Mouse (Mus musculus) midbrain, embryonic 15.5 days (tissue): ENCODE measurements around the gene Lonp1. TPM values are rescaled to one million over a fixed set of nuclear protein-coding genes. Genes with fewer than 3 reads are reported as not detected.
A peak's percentile ranks its signal among the peaks of the same experiment; 100 is the strongest.

Experiments
- ATAC-seq: fragments of 200-750 bp; cut with Nextera tagmentation; replicated peaks from 2 replicates; pipeline ENCODE4 v1.8.0; 2017; ENCODE audit warnings: moderate TSS enrichment
- H3K27ac ChIP-seq: fragments of 300-500 bp; sonication (generic); 2 replicates; pipeline ENCODE4 v1.5.1; 2015; ENCODE audit warnings: mild to moderate bottlenecking, inconsistent platforms
- H3K27me3 ChIP-seq: fragments of 300-500 bp; sonication (generic); replicated peaks from 2 replicates; pipeline ENCODE4 v1.6.1; 2015; ENCODE audit warnings: inconsistent platforms
- H3K36me3 ChIP-seq: fragments of 300-500 bp; sonication (generic); replicated peaks from 2 replicates; pipeline ENCODE4 v1.6.1; 2015; ENCODE audit warnings: inconsistent platforms
- H3K4me1 ChIP-seq: fragments of 300-500 bp; sonication (generic); 2 replicates; pipeline ENCODE4 v1.6.1; 2015; ENCODE audit warnings: inconsistent platforms
- H3K4me2 ChIP-seq: fragments of 300-500 bp; sonication (generic); 2 replicates; pipeline ENCODE4 v1.6.1; 2015; ENCODE audit warnings: inconsistent platforms, mild to moderate bottlenecking, moderate library complexity
- H3K4me3 ChIP-seq: fragments of 300-500 bp; sonication (generic); 2 replicates; pipeline ENCODE4 v1.5.1; 2015; ENCODE audit warnings: mild to moderate bottlenecking, inconsistent platforms
- H3K9ac ChIP-seq: fragments of 300-500 bp; sonication (generic); 2 replicates; pipeline ENCODE4 v1.6.1; 2015; ENCODE audit warnings: mild to moderate bottlenecking, inconsistent platforms
- H3K9me3 ChIP-seq: fragments of 300-500 bp; sonication (generic); 2 replicates; pipeline ENCODE4 v1.6.1; 2016; ENCODE audit warnings: inconsistent platforms
- WGBS: fragments of 180-500 bp; shearing (Covaris S2); methylation state at CpG from one replicate; pipeline ENCODE4 v1.1.7; 2015; ENCODE audit warnings: mixed read lengths; 5-methylcytosine and 5-hydroxymethylcytosine counted together
- polyA plus RNA-seq: library from polyadenylated mRNA; unstranded; fragments of >200 nt; fragmentation: Nextera tagmentation; extraction: Ambion mirVana; gene quantifications from 2 replicates; pipeline ENCODE4 v1.2.1, GENCODE M21; 2015

Gene Lonp1
- 48.9 and 52.9 TPM in 2 replicates for polyA plus RNA-seq

DNA sequence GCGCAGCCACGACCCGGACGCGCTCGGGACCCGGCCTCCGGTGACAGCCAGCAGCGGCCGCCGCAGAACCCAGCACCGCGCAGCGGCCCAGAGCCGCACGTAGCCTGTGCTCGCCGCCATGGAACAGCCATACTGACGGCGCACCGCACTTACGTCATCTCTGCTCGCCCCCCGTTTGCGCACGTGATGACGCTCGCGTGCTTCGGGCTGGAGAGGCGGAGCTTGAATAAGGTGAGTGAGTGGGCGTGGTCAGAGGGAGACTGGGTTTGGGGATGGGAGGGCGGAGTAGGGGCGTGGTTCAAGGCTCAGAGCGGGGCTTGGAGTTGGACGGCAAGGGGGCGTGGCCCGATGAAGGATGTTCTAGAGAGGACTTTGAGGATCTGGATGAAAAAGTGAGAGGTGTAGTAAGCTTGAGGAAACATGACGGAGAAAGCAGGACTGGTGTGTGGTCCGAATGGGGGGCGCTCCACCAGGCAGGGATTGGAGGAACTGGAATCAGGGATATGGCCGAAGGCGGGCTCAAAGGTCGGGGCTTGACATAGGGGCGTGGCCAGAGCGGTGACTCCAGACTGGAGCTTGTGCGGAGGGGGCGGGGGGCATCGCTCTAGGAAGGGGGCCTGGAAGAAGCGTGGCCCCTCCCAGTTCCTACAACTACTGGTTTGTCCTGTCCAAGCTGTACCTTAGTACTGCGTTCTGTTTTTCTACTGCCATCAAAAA, at the start of gene Lonp1:
Gene Lonp1, minus strand, starts transcription at position 134 of the 717 bp plus-strand sequence.
- Histone ChIP-seq H3K4me1 (peaks cover 28% of the 10 kb centered on the region), H3K9ac (peak within 1 kb of the TSS; percentile 60), H3K27ac (peak within 1 kb of the TSS; percentile 82), H3K4me3 (peak within 1 kb of the TSS; percentile 78), H3K36me3 (peaks cover under 1% of the 10 kb centered on the region; the same call in 1 of the 2 replicates), H3K4me2 (peak within 1 kb of the TSS; percentile 92), H3K27me3 (0 out of 2 replicates have a peak, but pooled peaks cover 3% of the 10 kb centered on the region), H3K9me3 (no peaks in the 10 kb centered on the region)
- under 1% methylated on average over 51 of the region's 51 CpGs for WGBS
- ATAC-seq = peak; percentile 93

DNA sequence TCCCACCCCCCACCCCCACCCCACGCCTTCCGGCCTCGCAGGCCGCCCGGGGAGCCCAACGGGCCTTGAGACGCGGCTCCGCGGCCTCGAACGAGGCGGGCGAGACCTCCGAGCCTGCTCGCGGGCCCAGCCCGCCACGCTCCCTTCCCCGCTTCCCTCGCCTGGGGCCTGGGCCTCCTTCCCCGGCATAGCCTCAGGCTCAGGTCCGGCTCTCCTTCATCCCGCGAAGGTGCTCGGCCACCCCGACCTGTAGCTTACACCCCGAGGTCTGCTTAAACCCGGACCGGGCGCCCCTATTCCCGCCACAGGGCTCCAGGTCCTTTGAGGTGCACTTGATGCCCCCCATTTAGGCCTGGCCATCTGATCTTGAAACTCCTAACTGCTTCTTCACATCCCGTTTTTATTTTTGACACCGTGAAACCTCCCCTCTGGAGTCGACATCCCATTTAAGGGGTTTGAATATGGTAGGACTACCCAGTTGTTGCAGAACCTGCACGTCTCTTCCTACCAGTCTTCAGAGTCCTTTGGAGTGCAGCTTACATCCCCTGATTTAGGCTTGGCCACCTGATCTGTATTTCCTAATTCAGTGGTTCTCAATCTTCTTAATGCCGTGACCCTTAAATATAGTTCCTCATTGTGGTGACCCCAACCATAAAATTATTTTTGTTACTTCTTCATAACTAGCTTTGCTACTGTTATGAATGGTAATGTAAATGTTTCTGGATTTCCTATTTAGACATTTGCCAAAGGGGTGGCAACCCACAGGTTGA, 47.1 kb upstream of the Lonp1 start:
- peak; percentile 28; the same call in 1 of the 2 replicates for ATAC-seq
- peak overlapping the region; percentile 96 for H3K4me3 ChIP-seq
- H3K27ac ChIP-seq = peak overlapping the region; percentile 83
- H3K4me1 ChIP-seq = peaks cover 42% of the 10 kb centered on the region
- peak overlapping the region; percentile 80 for H3K4me2 ChIP-seq
- 1% methylated on average over 37 of the region's 37 CpGs for WGBS
- H3K36me3 ChIP-seq = no peaks in the 10 kb centered on the region; the same call in 1 of the 2 replicates
- H3K27me3 ChIP-seq = no peaks in the 10 kb centered on the region
- peak overlapping the region; percentile 96 for H3K9ac ChIP-seq
- H3K9me3 ChIP-seq = no peaks in the 10 kb centered on the region

DNA sequence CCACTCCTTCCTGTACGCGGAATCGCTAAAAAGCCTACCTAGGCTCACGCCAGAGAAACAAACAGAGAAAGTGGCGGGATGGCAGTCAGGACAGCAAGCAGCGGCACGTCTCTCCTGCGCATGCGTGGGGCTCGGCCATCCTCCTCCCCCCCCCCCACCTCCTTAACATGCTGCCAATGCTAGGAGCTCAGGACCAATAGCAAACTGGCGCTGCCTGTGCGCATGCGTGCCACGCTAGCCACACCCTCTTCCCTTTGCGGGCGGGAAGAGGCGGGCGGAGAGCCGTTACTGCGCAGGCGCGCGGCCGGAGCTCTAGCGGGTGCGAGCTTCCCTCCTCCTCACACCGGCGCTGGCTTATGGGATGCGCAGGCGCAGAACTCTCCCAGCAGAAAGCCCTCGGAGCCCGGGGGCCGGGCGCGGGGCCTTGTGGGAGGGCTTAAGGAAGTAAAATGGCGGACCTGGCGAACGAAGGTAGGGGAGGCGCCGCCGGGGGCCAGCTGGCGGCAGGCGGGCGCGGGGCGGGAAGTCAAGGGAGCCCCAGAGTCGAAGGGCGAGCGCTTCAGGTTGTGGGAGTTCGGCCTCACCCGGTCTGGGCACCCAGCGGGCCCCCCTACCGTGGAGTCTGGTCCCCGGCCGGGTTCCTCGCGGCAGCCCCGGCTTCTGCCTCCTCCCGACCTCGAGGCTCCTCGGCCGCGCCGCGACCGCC, 46.4 kb upstream of the Lonp1 start, which contains the start of gene Ranbp3:
Gene Ranbp3, plus strand, starts transcription at position 354 of the 706 bp plus-strand sequence.
- Histone ChIP-seq H3K9me3 (no peaks in the 10 kb centered on the region), H3K9ac (peak within 1 kb of the TSS; percentile 96), H3K27ac (peak within 1 kb of the TSS; percentile 83), H3K4me2 (peak within 1 kb of the TSS; percentile 80), H3K27me3 (0 out of 2 replicates have a peak, but pooled peaks cover 3% of the 10 kb centered on the region), H3K4me1 (peaks cover 45% of the 10 kb centered on the region), H3K4me3 (peak within 1 kb of the TSS; percentile 96), H3K36me3 (no peaks in the 10 kb centered on the region; the same call in 1 of the 2 replicates)
- peak; percentile 86 for ATAC-seq
- under 1% methylated on average over 56 of the region's 66 CpGs for WGBS

DNA sequence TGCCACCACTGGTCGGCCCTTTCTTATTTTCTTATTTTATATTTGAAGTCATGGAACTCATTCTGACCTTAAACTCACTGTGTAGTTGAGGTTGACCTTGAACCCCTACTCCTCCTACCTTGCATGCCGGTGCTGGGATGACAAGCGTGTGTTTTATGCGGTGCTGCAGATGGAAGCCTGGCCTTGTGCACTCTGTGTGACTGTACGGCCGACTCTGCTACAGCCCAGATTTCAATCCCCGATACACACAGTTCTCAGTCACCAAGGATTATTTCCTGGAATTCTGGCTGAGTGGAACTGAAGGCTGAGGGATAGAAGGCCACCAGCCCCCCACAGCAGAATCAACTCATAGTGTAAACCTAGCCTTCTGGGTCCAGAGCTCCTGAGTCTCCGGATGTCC, 43.1 kb upstream of the Lonp1 start:
- Histone ChIP-seq H3K36me3 (no peaks in the 10 kb centered on the region), H3K4me3 (no peak overlapping the region), H3K27ac (no peak overlapping the region), H3K27me3 (0 out of 2 replicates have a peak, but pooled peaks cover 6% of the 10 kb centered on the region), H3K4me1 (peaks cover 17% of the 10 kb centered on the region), H3K9me3 (no peaks in the 10 kb centered on the region), H3K4me2 (no peak overlapping the region), H3K9ac (no peak overlapping the region)
- 89% methylated on average over 8 of the region's 8 CpGs for WGBS
- ATAC-seq = no peak

DNA sequence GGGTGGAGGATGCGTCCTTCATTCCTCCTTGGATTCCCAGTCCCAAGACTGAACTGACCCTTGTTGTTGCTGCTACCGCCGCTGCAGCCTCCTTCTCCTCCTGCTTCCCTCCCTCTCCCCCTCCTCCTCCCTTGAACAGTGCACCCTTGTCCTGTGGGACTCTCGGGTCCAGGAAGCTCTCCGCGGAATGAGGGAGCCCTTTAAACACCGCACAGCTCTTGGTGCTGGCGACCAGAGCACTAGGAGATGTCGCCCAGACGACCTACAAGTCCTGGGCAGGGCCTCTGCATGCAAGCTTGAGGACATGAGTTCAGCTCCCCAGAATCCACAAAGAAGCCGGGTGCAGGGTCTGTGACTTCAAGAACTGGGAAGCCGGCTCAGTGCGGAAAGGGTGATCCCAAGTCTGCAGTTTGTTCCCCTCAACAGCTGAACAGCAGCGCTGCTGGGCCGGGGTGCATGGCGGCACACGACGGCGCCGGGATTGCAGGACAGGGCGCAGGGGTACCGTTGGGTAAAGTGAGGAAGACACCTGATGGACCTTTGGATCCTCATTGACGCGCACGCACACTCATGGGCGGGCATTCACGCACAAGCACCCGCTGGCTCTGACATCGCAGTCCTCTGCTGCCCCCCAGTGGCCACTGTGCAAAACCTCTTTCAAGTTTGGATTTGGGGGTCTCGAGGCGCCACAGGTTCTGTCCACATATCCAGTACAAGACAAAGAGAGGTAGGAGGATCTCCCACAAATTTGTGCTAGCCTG, 41.9 kb upstream of the Lonp1 start:
- peak overlapping the region; percentile 41 for H3K4me3 ChIP-seq
- H3K9me3 ChIP-seq = no peaks in the 10 kb centered on the region
- H3K27ac ChIP-seq = no peak overlapping the region
- H3K4me2 ChIP-seq = peak overlapping the region; percentile 87
- WGBS = 4% methylated on average over 31 of the region's 31 CpGs
- 0 out of 2 replicates have a peak, but pooled peaks cover 6% of the 10 kb centered on the region for H3K27me3 ChIP-seq
- peak; percentile 18 for ATAC-seq
- H3K36me3 ChIP-seq = no peaks in the 10 kb centered on the region
- H3K4me1 ChIP-seq = peaks cover 7% of the 10 kb centered on the region
- peak overlapping the region; percentile 51; the same call in 1 of the 2 replicates for H3K9ac ChIP-seq

DNA sequence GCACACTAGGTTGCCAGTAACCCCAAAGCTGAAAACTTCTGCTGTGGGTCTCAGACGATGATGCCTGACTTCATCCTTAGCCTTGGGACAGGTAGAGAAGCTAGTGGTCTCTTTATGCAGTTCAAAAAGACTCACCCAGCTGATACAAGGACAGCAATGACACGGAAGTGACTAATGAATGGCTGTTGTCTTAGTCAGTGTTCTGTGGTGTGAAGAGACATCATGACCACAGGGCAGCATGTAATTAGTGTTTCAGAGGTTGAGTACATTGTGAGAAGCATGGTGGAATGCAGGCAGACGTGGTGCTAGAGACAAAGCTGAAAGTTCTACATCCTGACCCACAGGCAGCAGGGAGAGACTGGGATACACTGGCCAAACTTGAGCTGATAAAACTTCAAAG, 40.9 kb upstream of the Lonp1 start:
- Histone ChIP-seq H3K4me1 (peaks cover 7% of the 10 kb centered on the region), H3K27me3 (0 out of 2 replicates have a peak, but pooled peaks cover 6% of the 10 kb centered on the region), H3K4me3 (no peak overlapping the region), H3K4me2 (no peak overlapping the region), H3K9me3 (no peaks in the 10 kb centered on the region), H3K9ac (no peak overlapping the region), H3K36me3 (no peaks in the 10 kb centered on the region), H3K27ac (no peak overlapping the region)
- WGBS = 80% methylated on average over 3 of the region's 3 CpGs
- no peak for ATAC-seq

DNA sequence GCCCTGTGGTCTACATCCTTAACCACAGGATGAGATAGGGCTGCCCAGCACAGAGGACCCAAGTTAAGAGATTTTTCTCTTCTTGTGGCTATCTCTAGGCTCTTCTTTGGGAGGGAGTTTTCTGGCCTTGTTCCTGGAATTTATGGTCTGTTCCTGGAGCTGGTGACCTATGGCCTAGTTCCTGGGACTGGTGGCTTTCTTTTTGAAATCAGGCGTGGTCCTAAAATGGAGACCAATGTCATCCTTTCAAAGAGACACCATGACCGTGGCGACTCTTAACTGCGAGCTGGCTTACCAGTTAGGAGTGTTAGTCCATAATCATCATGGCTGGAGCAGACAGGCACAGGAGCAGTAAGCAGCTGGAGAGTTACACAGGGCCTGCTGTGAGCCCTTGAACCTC, 39.7 kb upstream of the Lonp1 start:
- Histone ChIP-seq H3K36me3 (no peaks in the 10 kb centered on the region), H3K27me3 (0 out of 2 replicates have a peak, but pooled peaks cover 6% of the 10 kb centered on the region), H3K27ac (no peak overlapping the region), H3K9ac (no peak overlapping the region), H3K4me1 (0 out of 2 replicates have a peak, but pooled peaks cover 4% of the 10 kb centered on the region), H3K4me2 (no peak overlapping the region), H3K9me3 (no peaks in the 10 kb centered on the region), H3K4me3 (no peak overlapping the region)
- WGBS = 91% methylated on average over 4 of the region's 4 CpGs
- ATAC-seq = no peak

DNA sequence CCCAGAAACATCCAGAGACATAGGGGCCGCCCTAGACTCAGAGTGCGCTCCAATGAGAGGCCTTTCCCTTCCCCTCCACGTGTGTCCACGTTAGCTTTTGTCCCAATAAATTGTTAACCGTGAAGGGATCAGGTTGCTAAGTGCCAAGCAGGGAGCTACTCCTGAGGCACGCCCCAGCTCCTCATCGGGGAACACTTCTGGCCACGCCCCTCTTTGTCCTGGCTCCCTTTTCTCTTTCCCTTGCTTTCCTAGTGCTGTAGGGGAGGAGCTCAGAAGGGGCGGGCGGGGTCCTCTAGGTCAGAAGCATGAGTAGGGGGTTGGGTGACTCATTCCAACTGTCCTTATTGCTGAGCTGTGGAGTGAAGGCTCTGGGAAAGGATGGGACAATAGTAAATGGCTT, 37.6 kb upstream of the Lonp1 start:
- Histone ChIP-seq H3K27ac (no peak overlapping the region), H3K4me3 (no peak overlapping the region), H3K4me2 (no peak overlapping the region), H3K36me3 (no peaks in the 10 kb centered on the region), H3K27me3 (0 out of 2 replicates have a peak, but pooled peaks cover 6% of the 10 kb centered on the region), H3K9ac (no peak overlapping the region), H3K9me3 (no peaks in the 10 kb centered on the region), H3K4me1 (0 out of 2 replicates have a peak, but pooled peaks cover 4% of the 10 kb centered on the region)
- 2% methylated on average over 10 of the region's 10 CpGs for WGBS
- ATAC-seq = no peak

DNA sequence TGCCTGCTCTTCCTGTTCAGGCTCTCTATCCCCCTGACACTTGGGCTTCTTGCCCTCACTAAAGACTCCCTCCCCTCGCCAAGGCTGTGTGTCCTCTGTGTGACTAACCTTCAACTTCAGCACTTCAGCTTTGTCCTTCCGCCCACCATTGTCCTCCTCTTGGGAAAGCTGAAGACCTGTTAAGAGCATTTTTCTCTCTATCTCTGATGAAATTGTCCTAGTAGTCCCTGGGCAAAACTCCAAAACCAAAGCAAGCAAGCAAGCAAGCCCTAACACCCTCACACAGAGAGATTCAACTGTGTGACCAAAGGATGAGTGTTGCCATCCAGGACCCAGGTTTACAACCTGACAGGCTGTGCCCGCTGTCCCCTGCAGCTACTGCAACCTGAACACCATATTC, 37.0 kb upstream of the Lonp1 start:
- ATAC-seq = no peak
- Histone ChIP-seq H3K4me1 (0 out of 2 replicates have a peak, but pooled peaks cover 3% of the 10 kb centered on the region), H3K9ac (no peak overlapping the region), H3K4me3 (no peak overlapping the region), H3K36me3 (no peaks in the 10 kb centered on the region), H3K9me3 (no peaks in the 10 kb centered on the region), H3K27ac (no peak overlapping the region), H3K27me3 (0 out of 2 replicates have a peak, but pooled peaks cover 6% of the 10 kb centered on the region), H3K4me2 (no peak overlapping the region)
- WGBS = 60% methylated on average over 3 of the region's 3 CpGs

DNA sequence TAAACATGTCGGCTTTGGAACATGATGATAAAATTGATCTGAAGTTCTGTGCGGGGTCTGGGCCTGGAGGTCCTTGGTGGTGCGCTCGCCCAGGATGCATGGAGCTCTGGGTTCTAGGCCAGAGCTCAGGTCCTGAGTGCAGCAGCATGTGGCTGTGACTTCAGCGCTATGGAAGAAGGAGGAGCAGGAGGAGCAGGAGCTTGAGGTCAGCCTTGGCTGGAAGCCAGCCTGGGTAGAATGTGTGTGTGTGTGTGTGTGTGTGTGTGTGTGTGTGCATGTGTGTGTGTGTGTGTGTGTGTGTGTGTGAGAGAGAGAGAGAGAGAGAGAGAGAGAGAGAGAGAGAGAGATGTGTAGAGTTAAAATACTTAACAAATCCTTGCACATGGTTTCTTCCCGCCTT, 29.5 kb upstream of the Lonp1 start:
- no peaks in the 10 kb centered on the region for H3K9me3 ChIP-seq
- 91% methylated on average over 6 of the region's 6 CpGs for WGBS
- no peak overlapping the region for H3K9ac ChIP-seq
- no peaks in the 10 kb centered on the region for H3K36me3 ChIP-seq
- no peaks in the 10 kb centered on the region for H3K27me3 ChIP-seq
- no peak for ATAC-seq
- H3K27ac ChIP-seq = no peak overlapping the region
- no peak overlapping the region for H3K4me2 ChIP-seq
- no peak overlapping the region for H3K4me3 ChIP-seq
- no peaks in the 10 kb centered on the region for H3K4me1 ChIP-seq

DNA sequence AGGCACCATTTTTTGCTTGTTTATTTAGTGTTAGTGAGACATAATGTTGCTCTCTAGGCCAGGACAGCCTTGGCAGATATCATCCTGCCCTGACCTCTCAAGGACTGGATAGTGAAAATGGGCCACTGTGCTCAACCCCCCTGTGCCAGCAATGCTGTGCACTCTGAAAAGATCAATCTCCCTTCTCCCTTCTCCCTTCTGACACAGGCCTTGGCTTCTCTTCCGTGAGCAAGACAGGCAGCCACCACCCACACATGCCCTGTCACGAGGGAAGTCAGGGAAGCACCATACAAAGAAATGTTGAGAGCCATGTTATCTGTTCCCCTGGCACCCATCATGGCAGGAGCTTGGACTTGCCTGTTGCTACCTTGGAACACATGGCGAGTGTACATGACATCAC, 28.6 kb upstream of the Lonp1 start:
- no peak overlapping the region for H3K9ac ChIP-seq
- H3K4me2 ChIP-seq = no peak overlapping the region
- no peak overlapping the region for H3K27ac ChIP-seq
- H3K27me3 ChIP-seq = no peaks in the 10 kb centered on the region
- WGBS = 92% methylated on average over 3 of the region's 3 CpGs
- no peaks in the 10 kb centered on the region for H3K4me1 ChIP-seq
- no peak for ATAC-seq
- no peak overlapping the region for H3K4me3 ChIP-seq
- no peaks in the 10 kb centered on the region for H3K9me3 ChIP-seq
- no peaks in the 10 kb centered on the region for H3K36me3 ChIP-seq
